13 mouse cellular contexts compared by ENCODE assay signal in genomic region chr5:39176906-39177305, GRCm38 (mm10).
DNase-seq lines count a peak whose midpoint lies in the region; ATAC-seq and TF ChIP-seq lines count a peak whose summit lies in the region.
"Had no signal": no experiment of that assay in that cellular context is flagged by ENCODE, and none has a peak within 500 bp of the region (broad histone marks: within the 10 kb centered on the region; RNA-seq: fewer than 3 reads in every experiment).

No protein-coding gene starts in this region.

- peaks cover 8% of the 10 kb centered on the region; the same call in 1 of the 2 replicates for H3K4me1 ChIP-seq in cerebellum, adult 2 months (ENCODE audit: control insufficient read depth, insufficient read depth, low read length)
- H3K4me1 ChIP-seq: intestine, embryonic 15.5 days; liver, embryonic 13.5 days; lung, embryonic 15.5 days had no signal

- TF ChIP-seq POLR2A in cerebellum, adult 2 months (IDR thresholded peaks at IDR 0.05; ENCODE audit: borderline replicate concordance, insufficient read depth, low read length) = no peak

- ATAC-seq in megakaryocyte, adult 5-6 weeks (ENCODE audit: poor library complexity, severe bottlenecking) = no peak
- ATAC-seq: forebrain, embryonic 14.5 days; intestine, embryonic 15.5 days; midbrain, embryonic 13.5 days had no signal

- H3K27me3 ChIP-seq in cerebellum, adult 2 months (ENCODE audit: control insufficient read depth, insufficient read depth, low read length) = no peaks in the 10 kb centered on the region
- H3K27me3 ChIP-seq: intestine, embryonic 15.5 days; liver, embryonic 13.5 days; lung, embryonic 15.5 days; midbrain, embryonic 13.5 days had no signal

- no peak for TF ChIP-seq CTCF in cerebellum, adult 2 months (IDR thresholded peaks at IDR 0.05; ENCODE audit: borderline replicate concordance, insufficient read depth, low read depth, low read length)

- no peak overlapping the region for H3K4me3 ChIP-seq in cerebellum, adult 2 months (replicated peaks; ENCODE audit: insufficient read depth, low read depth, low read length)
- H3K4me3 ChIP-seq: intestine, embryonic 15.5 days; liver, embryonic 13.5 days; lung, embryonic 15.5 days; midbrain, embryonic 13.5 days had no signal

- H3K27ac ChIP-seq in cerebellum, adult 2 months (ENCODE audit: insufficient read depth, low read length) = no peak overlapping the region
- H3K27ac ChIP-seq: hindbrain, embryonic 14.5 days; intestine, embryonic 15.5 days; liver, embryonic 13.5 days; lung, embryonic 15.5 days; midbrain, embryonic 13.5 days had no signal

- peak; percentile 67 for DNase-seq in heart, adult 11 months
- no peak for DNase-seq in heart, postnatal 4 days
- DNase-seq in adrenal gland, postnatal 10 days = peak; percentile 53
- peak; percentile 65 to 67 for DNase-seq in cerebellum, adult 2 months
- DNase-seq in fibroblast of lung, adult 2 months (ENCODE audit: low read depth) = peak; percentile 23
- DNase-seq in layer of hippocampus, adult 9-10 months (ENCODE audit: low spot score) = no peak
- DNase-seq: liver, embryonic 13.5 days had no signal

- 24% methylated on average over 2 of the region's 2 CpGs for WGBS in cerebellum, adult 2 months

Comparison
In these comparisons a context has a peak if more than half of its experiments do, and no peak if none do; other contexts are left out.
1. DNase-seq: peak in heart, adult 11 months (single experiment), adrenal gland, postnatal 10 days (single experiment), cerebellum, adult 2 months (2 of 2) and fibroblast of lung, adult 2 months (single experiment); none in heart, postnatal 4 days (single experiment) and layer of hippocampus, adult 9-10 months (single experiment).